Mouse (Mus musculus): ENCODE measurements around the gene Ift80. TPM values are rescaled to one million over a fixed set of nuclear protein-coding genes. Genes with fewer than 3 reads are reported as not detected.
A peak's percentile ranks its signal among the peaks of the same experiment; 100 is the strongest.

Ift80 gene
- polyA plus RNA-seq, 1 experiment from 2014 or later, result 15.9 TPM

MicroRNAs within 50 kb of the gene (microRNA counts, 519-probe panel; counts per million panel counts)
- 6,191 counts per million, percentile 97 among the panel's probes with 10 or more counts for microRNA mmu-miR-15b

Small RNA genes lying within 50 kb of the gene (microRNA-seq; reads per million reads assigned to microRNA genes)
- gene Mir15b (1,235 reads per million, percentile 76 among the genes with 10 or more reads in this experiment), gene Mir16-2 (674 reads per million, percentile 70 among the genes with 10 or more reads in this experiment)

Other genes with a start within 250 kb of the Ift80 start
- gene 1110032F04Rik, start 135.0 kb downstream of the Ift80 start, polyA plus RNA-seq (2016; fragmentation: Nextera tagmentation; extraction: Ambion mirVana), result 3.5 and 4.5 TPM in 2 replicates
- gene Smc4, start 168 bp upstream of the Ift80 start, polyA plus RNA-seq (2016; fragmentation: Nextera tagmentation; extraction: Ambion mirVana), result 131 TPM in 2 replicates
- 122 and 125 TPM in 2 replicates for gene Trim59, start 40.2 kb upstream of the Ift80 start, polyA plus RNA-seq (2016; fragmentation: Nextera tagmentation; extraction: Ambion mirVana)
- gene Kpna4, start 122.5 kb upstream of the Ift80 start, polyA plus RNA-seq (2016; fragmentation: Nextera tagmentation; extraction: Ambion mirVana), result 54.1 and 58.4 TPM in 2 replicates
- not detected in 2 replicates for gene Arl14, start 217.8 kb upstream of the Ift80 start, polyA plus RNA-seq (2016; fragmentation: Nextera tagmentation; extraction: Ambion mirVana)